Mouse (Mus musculus): ENCODE data around the gene Poln.

The Poln gene

DNA sequence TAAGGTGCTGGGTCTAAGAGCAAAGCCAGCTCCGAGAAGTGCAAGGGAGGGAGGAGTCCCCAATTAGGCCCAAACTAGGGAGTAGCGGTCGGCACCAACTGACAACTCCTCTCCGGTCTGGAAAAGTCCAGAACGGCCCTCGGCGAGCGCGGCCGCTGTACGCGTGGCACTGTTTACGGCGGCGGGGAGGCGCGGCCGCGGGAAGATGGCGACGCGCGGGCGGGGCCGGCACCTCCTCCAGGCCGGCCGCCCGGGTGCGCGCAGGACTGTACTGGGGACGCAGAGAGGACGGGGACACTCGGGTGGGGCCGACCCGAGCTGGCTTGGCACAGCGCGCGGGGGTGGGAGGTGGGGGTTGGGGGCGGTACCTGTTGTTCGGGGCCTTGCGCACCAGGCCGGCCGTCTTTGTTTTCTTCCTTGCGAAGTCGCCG is 17.7 kb upstream of the Poln start:
- DNase-seq (ENCODE audit: low spot score): peak; percentile 40

DNA sequence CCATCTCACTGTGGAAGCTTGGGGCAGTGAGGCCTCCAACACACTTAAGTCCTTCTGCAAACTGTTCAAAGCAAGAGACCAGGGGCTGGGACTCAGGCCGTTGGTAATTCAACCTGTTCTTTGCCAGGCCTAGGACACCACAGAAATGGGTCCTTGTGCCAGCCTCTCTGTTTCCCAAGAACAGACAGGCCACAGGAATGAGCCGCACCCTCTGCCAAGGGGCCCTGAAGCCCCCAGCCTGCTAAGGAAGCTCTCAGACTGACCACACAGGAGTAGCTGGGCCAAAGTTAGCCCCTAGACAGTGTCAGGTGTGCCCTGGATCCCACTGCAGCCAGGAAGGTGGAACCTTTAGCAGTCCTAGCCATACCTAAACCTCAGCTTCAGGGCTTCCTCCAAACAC is 17.1 kb upstream of the Poln start:
- no peak for DNase-seq (ENCODE audit: low spot score)

DNA sequence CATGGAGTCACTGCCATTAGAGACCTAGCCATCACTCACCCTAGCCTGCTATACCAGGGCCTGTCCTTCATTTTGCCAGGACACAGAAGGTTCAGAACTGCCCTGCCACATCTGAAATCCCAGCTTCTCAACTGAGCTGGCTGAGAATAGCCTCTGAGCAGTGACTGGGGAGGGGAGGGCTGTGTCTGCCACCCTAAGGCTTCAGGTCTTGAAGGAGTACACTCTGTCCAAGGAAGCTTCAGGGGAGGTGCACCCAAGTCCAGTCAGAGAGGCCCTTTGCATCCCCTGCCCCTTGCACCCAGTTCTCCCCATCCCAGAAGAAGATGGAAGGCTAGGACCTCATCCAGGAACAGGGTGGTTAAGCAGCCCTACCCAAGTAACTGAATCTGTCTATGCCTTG is 16.5 kb upstream of the Poln start:
- no peak for DNase-seq (ENCODE audit: low spot score)

DNA sequence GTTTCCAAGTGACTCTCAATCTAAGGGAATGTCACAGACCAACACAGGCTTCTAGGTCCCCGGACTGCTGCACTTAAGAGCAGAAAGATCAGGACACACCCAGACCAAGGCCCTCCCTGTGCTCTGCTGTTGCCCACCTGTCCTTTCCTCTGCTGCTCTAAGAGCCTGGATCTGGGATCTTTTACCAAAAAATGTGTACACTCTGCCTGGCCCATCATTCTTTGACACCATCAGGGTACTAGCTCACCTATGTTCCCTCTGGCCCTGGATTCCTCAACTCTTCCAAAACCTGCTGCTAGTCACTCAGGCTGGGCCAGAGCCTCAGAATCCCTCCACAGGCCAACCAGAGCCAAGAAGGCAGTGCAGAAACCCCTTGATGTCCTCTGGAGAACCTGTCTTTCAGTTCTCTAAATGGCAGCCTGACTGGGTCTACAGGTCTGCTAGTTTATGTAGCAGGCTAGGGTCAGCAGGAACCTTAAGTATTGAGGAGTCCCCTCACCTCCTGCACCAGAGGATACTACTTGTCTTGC is 15.9 kb upstream of the Poln start:
- no peak for DNase-seq (ENCODE audit: low spot score)

DNA sequence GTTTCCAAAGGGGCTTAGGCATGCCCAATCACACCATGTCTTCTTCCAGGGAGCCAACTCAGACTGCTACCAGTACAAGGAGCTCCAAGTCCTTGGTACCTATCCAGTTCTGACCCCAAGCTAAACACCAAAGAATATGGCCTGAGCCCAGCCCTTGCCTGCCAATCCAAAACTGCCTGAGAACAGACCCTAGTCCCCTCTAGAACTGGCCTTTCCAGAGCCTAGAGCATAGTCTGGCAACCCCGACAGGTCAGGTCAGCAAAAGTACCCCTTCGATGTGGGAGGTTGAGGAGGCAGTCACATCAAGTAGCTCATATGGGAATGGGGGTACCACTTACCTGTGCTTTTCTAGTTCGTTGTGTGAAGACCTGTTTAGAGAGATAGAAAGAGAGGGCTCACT is 14.7 kb upstream of the Poln start:
- no peak for DNase-seq (ENCODE audit: low spot score)

DNA sequence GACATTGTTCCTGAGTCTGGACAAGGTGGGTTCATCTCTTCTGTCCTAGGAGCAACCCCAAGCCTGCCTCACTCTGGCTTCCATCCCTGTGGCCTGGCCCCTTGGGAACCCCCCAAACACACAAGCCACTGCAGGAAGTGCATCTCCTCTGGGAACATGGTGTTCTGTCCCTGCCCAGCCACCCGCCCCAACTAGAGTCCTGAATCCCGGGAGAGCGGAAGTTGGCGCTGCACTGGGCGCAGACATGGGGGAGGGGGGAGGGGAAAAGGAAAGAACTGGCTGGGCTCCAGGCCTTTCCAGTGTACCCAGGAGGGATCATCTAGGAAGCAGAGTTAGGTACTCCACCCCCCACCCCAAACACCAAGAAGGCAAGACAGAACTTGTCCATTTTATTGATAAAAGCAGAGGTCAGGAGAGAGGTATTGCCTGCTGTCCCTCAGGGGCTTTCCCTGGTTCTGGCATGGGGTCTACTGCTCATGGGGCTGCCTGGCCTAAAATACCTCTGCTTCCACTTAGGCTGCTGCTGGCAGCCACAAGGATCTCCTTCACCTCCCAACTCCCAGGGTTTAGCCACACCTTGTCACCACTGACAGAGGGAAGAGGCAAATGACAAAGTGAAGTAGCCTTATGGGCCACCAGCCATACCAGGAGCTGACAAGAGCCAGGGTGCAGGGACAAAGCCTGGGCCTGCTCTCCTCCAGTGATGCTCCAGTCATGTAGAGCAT is 14.1 kb upstream of the Poln start:
- no peak for DNase-seq (ENCODE audit: low spot score)

DNA sequence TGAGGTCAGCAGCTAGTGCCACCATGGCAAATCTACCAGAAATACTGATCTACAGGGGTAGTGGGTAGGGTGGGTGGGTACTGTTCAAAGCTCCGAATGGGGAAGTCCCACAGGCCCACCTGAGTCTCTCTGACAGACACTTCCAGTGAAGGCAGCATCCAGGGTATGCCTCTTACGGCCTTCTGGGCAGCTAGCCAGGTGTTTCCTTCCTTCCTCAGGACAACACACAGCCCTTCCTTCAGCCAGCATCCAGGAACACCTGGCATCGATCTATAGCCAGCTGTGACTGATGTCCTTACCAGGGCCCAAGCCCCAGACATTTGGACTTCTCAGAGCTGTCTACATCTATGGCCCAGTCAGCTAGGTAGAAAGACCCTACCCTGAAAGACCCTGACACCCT is 13.2 kb upstream of the Poln start:
- DNase-seq (ENCODE audit: low spot score): no peak

DNA sequence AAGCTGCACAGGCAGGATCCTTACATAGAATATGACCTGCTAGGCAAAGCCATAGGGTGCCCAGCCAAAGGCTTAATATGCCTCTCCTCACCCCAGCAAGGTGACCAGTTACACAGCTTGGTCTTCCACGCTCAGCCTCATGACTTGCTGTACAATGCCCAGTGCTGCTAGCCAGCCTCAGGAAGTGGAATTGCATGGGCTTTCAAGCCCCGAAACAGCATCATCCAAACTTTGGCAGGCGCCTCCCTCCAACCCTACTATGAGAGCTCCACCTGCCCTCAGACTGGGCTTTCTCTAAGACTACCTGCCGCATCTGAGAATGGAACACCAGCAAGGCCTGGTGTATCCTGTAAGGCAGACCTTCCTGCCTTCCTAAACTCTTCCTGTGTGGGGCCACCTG is 8.6 kb upstream of the Poln start:
- no peak for DNase-seq (ENCODE audit: low spot score)

DNA sequence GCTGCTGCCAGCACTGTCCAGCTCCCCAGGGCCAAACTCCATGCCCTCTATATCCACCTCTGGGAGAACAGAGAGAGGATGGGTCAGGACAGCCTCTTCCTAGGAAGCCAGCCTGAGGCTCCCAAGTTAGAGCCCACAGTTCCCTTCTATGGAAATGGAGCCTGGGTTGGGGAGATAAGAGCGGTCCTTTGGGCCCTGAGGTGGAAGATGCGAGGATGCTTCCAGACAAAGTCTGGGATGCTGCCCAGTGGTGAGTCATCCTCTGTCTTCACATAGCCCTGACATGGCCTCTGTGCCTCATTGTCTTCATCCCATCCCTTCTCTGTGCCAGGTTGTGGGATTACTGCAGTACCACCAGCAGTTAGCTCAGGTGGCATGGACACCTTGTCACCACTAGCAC is 7.8 kb upstream of the Poln start:
- no peak for DNase-seq (ENCODE audit: low spot score)

DNA sequence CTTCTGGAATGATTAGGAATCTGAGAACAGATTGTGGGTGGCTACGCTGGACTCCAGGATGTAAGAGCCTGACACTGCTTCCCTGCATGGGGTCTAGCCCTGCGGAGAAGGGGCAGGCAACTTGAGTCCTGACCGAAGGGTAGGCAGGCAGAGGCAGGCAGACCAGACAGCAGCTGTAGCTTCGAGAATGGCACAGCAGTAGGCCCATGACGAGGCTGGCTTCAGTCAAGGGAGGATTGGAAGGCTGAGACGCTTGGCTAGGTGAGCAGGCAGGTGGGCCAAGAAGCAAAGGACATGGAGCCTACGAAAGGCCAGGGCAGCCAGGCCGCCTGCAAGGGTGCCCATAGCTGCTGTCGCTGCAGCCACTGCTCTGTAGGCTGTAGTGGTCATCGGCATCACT is 7.4 kb upstream of the Poln start:
- DNase-seq (ENCODE audit: low spot score): no peak

DNA sequence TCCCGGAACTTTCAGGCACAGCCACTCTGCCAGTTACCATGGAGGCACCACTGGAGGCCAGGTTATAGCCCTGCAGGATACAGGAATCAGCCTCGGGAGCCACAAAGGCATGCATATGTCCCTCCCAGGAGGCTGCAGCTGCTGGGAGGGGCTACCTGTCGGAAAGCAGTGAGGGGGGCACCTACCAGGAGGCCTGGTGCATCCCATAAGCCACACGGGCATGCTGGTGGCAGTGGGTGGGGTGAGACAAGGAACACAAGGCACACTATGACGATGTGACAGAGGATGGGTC is 6.1 kb upstream of the Poln start:
- DNase-seq (ENCODE audit: low spot score): no peak

DNA sequence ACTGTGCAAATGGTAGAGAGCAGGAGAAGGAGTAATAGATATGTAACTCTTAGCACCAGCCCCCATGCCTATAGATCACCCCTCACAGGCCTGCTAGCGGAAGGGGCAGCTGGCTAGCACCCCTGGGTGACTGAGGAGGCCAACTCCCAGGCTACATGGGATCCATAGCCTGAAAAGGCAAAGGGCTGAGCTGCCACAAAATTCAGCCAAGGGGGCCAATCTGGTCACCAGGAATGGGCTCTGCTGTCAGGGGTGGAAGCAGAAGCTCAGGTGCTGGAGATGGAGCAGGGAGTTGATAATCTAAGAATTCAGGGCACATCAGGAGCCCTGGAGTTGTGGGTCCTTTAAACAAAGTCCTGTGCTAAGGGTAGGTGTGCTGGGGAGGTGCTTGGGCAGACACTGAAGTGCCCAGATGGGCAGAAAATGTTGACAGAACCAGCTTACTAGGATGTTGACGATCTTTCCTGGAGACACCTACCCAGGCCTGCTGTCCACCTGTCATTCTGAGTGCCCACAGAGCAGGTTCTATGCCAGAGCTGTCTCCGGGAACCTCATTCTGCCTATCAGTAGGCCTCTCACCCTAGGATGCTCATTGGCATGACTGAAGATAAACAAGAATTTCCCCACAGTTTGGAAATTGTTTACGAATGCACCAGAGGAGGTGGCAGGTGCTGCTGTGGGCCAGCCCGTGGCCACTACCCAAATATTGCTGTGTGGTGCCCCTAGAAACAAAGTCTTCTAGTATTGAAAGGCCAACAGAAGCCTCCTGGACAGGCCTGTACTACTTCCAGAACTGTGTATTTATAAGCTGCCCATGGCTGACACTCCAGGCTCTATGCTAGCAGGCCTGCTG is 5.5 kb upstream of the Poln start:
- DNase-seq (ENCODE audit: low spot score): no peak

DNA sequence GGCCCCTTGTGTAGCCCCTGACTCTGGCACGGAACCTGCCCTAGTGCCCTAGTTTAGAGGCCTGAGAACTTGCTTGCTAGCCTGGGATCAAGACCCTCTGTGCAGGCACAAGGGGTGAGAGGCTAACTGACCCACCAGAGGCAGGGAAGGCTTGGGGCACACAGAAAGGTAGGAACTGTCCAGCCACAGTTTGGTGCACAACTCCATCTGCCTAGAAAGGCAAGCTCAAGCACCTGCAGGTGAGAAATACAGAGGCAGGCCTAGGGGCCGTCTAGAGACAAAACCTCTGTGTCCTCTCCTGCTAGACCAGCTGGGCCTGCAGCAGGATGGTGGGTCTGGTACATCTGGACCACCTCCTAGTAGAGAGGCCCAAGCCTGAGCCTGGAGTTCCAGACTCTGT is 4.8 kb upstream of the Poln start:
- no peak for DNase-seq (ENCODE audit: low spot score)

DNA sequence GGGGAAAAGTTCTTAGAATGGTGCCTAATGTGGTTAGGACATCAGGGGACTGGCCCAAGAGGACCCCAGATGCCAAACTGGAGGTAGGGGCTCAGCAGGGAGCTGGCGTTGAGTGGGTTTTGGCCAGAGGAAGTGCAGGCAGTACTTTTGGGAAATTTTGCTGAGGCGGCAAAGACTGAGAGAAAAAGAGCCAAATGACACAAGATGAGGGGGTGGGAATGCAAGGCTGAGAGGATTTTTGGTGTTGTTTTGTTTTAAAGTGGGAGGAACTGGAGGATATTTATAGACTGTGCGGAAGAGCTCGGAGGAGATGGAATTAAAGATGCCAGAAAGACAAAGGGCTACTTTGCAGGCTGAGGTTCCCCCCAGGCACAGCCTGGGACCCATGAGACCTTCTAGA is 1.5 kb upstream of the Poln start:
- no peak for DNase-seq (ENCODE audit: low spot score)

DNA sequence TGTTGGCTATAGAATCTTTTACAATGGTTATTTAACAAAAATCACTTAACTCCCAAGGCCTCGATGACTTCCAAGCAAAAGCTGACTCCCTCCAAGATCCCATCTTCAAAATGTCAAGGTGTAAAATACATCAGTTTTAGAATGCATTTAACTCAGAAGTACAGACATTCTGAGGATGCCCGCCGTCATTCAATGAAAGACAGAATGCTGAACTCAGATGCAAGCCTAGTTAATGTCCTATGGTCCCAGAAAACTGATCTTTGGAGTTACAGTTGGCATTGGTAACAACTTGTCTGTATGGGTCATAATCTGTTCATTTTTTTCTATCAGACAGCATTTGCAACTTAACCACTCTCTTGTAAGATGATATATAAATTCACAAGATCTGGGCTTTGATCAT is 706 bp upstream of the Poln start:
- no peak for DNase-seq (ENCODE audit: low spot score)

DNA sequence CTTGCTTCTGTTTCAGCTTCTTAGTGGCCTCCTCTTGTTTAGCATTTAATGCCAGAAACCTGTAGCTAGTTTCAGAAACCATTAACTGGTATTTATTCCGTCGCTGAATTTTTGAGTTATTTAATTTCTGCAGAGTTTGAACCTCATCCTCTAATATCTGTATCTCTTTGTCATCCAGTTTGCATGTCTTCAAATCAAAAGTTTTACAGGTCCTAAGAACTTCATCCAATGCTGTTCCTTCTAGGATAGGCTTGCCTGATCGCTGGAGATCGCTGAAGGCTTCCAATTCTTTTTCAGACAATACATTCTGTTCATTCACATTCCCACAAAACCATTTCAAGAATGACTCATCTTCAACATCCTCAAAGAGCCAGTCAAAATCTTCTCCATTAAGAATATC is 1.4 kb downstream of the Poln start:
- no peak for DNase-seq (ENCODE audit: low spot score)

DNA sequence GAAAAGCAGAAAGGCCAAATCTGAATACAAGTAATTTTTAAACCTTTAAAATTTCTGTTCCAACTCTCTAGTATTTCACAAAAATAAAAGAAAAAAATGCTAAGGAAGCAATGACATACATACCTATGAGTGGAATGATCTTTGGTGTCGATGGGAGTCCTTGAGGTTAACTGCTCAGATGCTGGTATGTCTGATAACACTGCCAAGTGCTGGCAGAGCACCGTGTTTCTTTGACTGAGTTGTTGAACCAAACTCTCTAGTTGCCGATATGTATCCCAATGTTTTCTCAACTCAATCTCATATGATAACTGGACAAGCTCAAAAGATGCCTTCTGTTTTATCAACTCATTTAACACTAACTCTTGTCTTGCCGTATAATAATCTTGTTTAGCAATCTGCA is 3.5 kb downstream of the Poln start:
- DNase-seq (ENCODE audit: low spot score): no peak

DNA sequence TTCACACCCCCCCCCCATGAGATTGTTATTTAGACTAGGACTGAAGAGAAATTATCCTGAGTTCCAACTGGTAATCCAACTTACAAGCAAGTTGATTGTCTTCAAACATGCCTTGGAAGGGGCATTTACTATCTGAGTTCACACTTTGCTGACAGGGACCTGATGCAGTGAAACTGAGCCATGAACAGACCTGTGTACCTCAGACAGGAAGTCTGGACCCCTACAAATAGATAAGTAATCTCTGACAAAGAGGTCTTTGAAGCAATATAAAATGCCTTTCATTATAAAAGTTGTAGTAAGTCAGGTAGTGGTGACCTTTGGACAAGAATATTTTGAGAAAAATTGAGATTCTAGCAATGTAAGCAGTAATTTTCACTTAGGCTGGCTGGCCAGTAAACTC is 20.8 kb downstream of the Poln start:
- no peak for DNase-seq (ENCODE audit: low spot score)

DNA sequence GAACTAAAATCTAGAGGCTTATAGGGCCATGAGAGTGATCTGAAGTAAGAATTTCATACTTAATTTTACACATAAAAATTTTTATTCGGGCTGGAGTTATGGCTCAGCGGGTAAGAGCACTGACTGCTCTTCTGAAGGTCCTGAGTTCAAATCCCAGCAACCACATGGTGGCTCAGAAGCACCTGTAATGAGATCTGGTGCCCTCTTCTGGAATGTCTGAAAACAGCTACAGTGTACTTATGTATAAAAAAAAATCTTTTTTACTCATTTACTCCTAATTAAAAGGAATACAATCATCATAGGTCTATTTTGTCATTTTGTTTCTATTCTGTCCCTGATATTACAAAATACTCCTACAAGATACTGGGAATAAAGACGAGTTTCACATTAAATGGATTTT is 21.7 kb downstream of the Poln start:
- no peak for DNase-seq (ENCODE audit: low spot score)

DNA sequence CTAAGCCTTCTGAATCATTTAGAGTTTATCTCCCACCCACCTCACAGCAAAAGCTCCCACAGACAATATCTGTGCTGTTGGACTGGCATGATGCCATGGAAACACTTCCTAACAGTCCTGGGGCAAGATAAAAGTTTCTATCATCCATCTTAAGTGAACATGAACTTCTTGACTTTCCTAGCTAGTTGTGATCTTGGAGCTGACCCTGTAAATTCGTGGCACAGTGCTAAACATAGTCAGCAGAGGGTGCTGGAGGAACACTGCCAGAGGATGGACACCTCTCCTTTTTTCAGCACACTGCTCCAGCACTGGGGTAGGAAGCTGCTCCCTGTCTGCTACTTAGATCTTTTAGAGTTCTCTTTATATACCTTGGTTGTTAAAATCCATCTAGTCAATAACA is 29.5 kb downstream of the Poln start:
- no peak for DNase-seq (ENCODE audit: low spot score)

DNA sequence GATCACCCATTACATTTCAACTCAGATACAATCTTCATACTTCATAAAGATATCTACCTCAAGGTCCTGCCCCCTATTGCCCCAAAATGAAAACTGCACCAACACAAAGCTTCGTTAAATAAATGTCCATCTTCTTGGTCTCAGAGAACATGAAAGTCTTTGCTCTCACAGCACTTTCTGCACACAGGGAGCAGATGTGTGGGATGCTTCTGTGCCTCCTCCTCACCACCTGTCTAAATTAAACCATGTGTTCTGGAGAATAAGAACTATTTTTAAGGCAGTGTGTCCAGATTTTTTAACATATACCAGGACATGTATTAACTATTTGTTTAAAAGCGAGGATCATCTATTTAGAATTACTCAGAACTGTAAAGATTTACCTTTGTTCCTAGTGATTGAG is 36.5 kb downstream of the Poln start:
- no peak for DNase-seq (ENCODE audit: low spot score)

DNA sequence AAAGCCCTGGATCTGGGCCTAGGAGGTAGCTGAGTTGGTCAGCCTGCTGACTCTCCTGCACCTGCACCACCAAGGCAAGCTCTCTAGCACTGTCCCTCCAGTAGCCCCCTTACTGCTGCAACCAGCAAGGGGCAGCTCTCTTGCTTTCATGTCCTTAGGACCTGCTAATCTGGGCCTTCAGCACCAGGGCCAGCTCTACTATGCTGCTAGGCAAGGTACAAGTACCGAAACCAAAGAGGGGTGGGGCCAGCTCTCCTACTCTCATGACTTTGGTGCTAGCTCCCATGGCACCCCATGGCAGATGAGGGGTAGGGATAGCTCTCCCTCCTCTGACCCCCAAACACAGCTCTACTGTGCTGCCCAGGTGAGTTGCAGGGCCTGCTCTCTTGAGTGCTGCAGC is 45.1 kb downstream of the Poln start:
- no peak for DNase-seq (ENCODE audit: low spot score)

DNA sequence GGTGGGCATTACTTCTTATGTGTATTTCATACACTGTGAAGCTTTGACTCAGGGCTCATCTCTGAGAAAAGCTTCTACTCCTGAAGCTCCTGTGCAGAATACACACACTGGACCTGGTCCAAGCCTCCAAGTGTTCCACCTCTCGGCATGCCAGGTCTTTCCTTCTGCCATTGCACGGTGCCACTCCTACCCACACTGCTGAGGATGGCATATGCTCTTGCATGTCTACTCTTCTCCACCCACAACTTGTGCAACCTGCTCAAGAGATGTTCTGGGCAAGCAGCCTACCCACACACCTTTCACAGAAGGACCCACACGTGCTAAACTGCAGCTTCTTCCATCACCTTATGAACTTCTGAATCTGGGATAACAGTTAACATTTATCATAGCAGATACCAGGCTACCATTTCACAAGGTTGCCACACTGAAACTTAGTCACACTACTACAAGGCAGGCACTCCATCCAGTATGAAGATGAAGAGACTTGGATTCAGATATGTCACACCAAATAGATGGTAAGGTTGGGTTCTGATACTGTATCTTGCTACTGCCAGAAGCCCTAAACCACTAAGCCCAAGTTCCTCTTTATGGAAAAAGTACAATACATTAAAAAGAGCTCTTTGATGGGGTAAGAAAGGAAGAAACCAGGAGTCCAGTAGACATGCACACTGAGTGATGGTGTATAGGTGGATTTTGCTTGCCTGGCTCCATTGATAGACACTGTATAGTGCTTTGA is 50.0 kb downstream of the Poln start:
- no peak for DNase-seq (ENCODE audit: low spot score)

Measured in yolk sac, embryonic 10.5 days (tissue).